In genomic region chr8:120534504-120535368, GRCm38 (mm10) we compare ENCODE assay signal across 9 mouse cellular contexts. TPM values are rescaled to one million over a fixed set of nuclear protein-coding genes. Genes with fewer than 3 reads are reported as not detected.
DNase-seq lines count a peak whose midpoint lies in the region; ATAC-seq and TF ChIP-seq lines count a peak whose summit lies in the region.
"Had no signal": no experiment of that assay in that cellular context is flagged by ENCODE, and none has a peak within 500 bp of the region (broad histone marks: within the 10 kb centered on the region; RNA-seq: fewer than 3 reads in every experiment).

No protein-coding gene starts in this region.

- peak; percentile 98 for TF ChIP-seq CTCF in forebrain, postnatal 0 days (IDR thresholded peaks at IDR 0.05; ENCODE audit: low read depth)

- H3K4me1 ChIP-seq in forebrain, postnatal 0 days (ENCODE audit: insufficient read depth) = peaks cover 31% of the 10 kb centered on the region
- H3K4me1 ChIP-seq in hindbrain, embryonic 11.5 days (replicated peaks; ENCODE audit: control insufficient read depth, insufficient read depth, low read length) = peaks cover 69% of the 10 kb centered on the region

- no peak overlapping the region for H3K9ac ChIP-seq in forebrain, postnatal 0 days
- H3K9ac ChIP-seq in hindbrain, embryonic 11.5 days (ENCODE audit: low read depth, low read length) = peak overlapping the region; percentile 48

- peak; percentile 63 for DNase-seq in MEL-GATA-1-ER (ENCODE audit: extremely low read depth, low read depth)
- peak; percentile 89 for DNase-seq in cerebellum, adult 8-10 months
- DNase-seq in forebrain, postnatal 0 days = peak; percentile 86
- peak; percentile 91 for DNase-seq in hindbrain, embryonic 11.5 days (ENCODE audit: low spot score)
- peak; percentile 84 to 85 for DNase-seq in layer of hippocampus, postnatal 10 days (ENCODE audit: low spot score in 2 of 2)
- peak; percentile 92 for DNase-seq in lung, postnatal 36 days
- DNase-seq in retina, postnatal 1 day = peak; percentile 93
- peak; percentile 90 for DNase-seq in thymus, postnatal 4 days

- H3K9me3 ChIP-seq in forebrain, postnatal 0 days (ENCODE audit: low read length) = no peaks in the 10 kb centered on the region
- H3K9me3 ChIP-seq in hindbrain, embryonic 11.5 days (ENCODE audit: control insufficient read depth, low read length) = no peaks in the 10 kb centered on the region

- WGBS in forebrain, postnatal 0 days = 8% methylated on average over 14 of the region's 14 CpGs
- 7% methylated on average over 14 of the region's 14 CpGs for WGBS in hindbrain, embryonic 11.5 days

- H3K36me3 ChIP-seq in forebrain, postnatal 0 days (ENCODE audit: insufficient read depth) = no peaks in the 10 kb centered on the region
- no peaks in the 10 kb centered on the region for H3K36me3 ChIP-seq in hindbrain, embryonic 11.5 days (ENCODE audit: control insufficient read depth, insufficient read depth, low read length)

- peak overlapping the region; percentile 64; the same call in 1 of the 2 replicates for H3K4me3 ChIP-seq in forebrain, postnatal 0 days (ENCODE audit: low read depth, low read length)
- H3K4me3 ChIP-seq in hindbrain, embryonic 11.5 days (ENCODE audit: low read depth, low read length) = no peak overlapping the region

- H3K4me2 ChIP-seq in forebrain, postnatal 0 days (ENCODE audit: low read depth) = peak overlapping the region; percentile 98; the same call in 1 of the 2 replicates
- H3K4me2 ChIP-seq in hindbrain, embryonic 11.5 days (replicated peaks; ENCODE audit: low read depth, low read length) = peak overlapping the region; percentile 97

- no peaks in the 10 kb centered on the region for H3K27me3 ChIP-seq in forebrain, postnatal 0 days (ENCODE audit: insufficient read depth, low read length)
- peaks cover 7% of the 10 kb centered on the region for H3K27me3 ChIP-seq in hindbrain, embryonic 11.5 days (ENCODE audit: control insufficient read depth, insufficient read depth, low read length)

- H3K27ac ChIP-seq in forebrain, postnatal 0 days (ENCODE audit: low read depth, low read length) = no peak overlapping the region
- peak overlapping the region; percentile 99 for H3K27ac ChIP-seq in hindbrain, embryonic 11.5 days (ENCODE audit: low read depth, low read length)
- H3K27ac ChIP-seq: macrophage had no signal

- ATAC-seq in forebrain, postnatal 0 days = peak; percentile 35; the same call in 1 of the 2 replicates
- ATAC-seq in hindbrain, embryonic 11.5 days (ENCODE audit: low FRiP score) = peak; percentile 68

RNA-seq across cellular contexts. Expression of gene Gins2, which starts 54.4 kb away (rescaled TPM):
- 2.6 and 5.3 TPM in 2 replicates for total RNA-seq in forebrain, postnatal 0 days (2014; rRNA removed)
- polyA plus RNA-seq in forebrain, postnatal 0 days (2015; fragmentation: Nextera tagmentation; extraction: Ambion mirVana) = 9.6 and 10.7 TPM in 2 replicates
- polyA plus RNA-seq in hindbrain, embryonic 11.5 days (2014; fragmentation: Nextera tagmentation; extraction: Ambion mirVana) = 94.8 and 96.9 TPM in 2 replicates
- total RNA-seq in layer of hippocampus, postnatal 10 days (2021) = 1 to 10 TPM; 2.5 to 4.2 TPM
